Mouse (Mus musculus) lung, adult 2 months (tissue): ENCODE results near the gene Pdap1. TPM values are rescaled to one million over a fixed set of nuclear protein-coding genes. Genes with fewer than 3 reads are reported as not detected.

ENCODE experiments used
- DNase-seq: peaks from one replicate; pipeline ENCODE4 v3.0.0; 2022
- H3K4me1 ChIP-seq: fragments of 200-500 bp; 2 replicates; pipeline ENCODE4 v1.6.1; 2011; ENCODE audit warnings: low read length; ENCODE audit not compliant: control insufficient read depth, insufficient read depth
- H3K4me3 ChIP-seq: fragments of 200-500 bp; replicated peaks from 2 replicates; pipeline ENCODE3; 2011; ENCODE audit warnings: low read depth, mild to moderate bottlenecking, control low read depth, low read length; ENCODE audit errors: extremely low read depth
- CTCF ChIP-seq: fragments of 200-500 bp; IDR thresholded peaks from 2 replicates; pipeline ENCODE4 v1.5.1; 2011; ENCODE audit warnings: mild to moderate bottlenecking, low read length, control low read depth; ENCODE audit not compliant: insufficient read depth
- POLR2A ChIP-seq: fragments of 200-500 bp; IDR thresholded peaks from 2 replicates; pipeline ENCODE4 v1.6.1; 2011; ENCODE audit warnings: low read depth, mild to moderate bottlenecking, control low read depth, low read length, borderline replicate concordance; ENCODE audit errors: extremely low read depth
- WGBS: fragments of 180-500 bp; shearing (Covaris S2); methylation state at CpG from one replicate; pipeline ENCODE4 v1.1.7; 2018; 5-methylcytosine and 5-hydroxymethylcytosine counted together
- polyA plus RNA-seq: library from polyadenylated mRNA; depleted of rRNA; stranded (reverse); fragments of >200 nt; gene quantifications from 2 replicates; pipeline ENCODE4 v1.2.3, GENCODE M21; 2012; rRNA removed

Pdap1 gene
- 18.4 and 23.4 TPM in 2 replicates for polyA plus RNA-seq

- TF ChIP-seq POLR2A: peak; percentile 74; the same call in 1 of the 2 replicates
- no peak for TF ChIP-seq CTCF
- Histone ChIP-seq H3K4me1 (peaks cover 2% of the 10 kb centered on the region; the same call in 1 of the 2 replicates), H3K4me3 (peak within 1 kb of the TSS; percentile 97)
- under 1% methylated on average over 84 of the region's 84 CpGs for WGBS
- peak; percentile 97 for DNase-seq
Observed at GRCm38 (mm10) chr5:145139571-145140519, at the start of gene Pdap1, which contains the start of gene Bud31. Pdap1 (minus strand) TSS chr5:145140238. Bud31 (plus strand) TSS chr5:145140362.

- no peak overlapping the region for H3K4me3 ChIP-seq
- TF ChIP-seq CTCF: no peak
- no peak for TF ChIP-seq POLR2A
- DNase-seq: no peak
- WGBS: 88% methylated on average over 6 of the region's 6 CpGs
- peaks cover 12% of the 10 kb centered on the region for H3K4me1 ChIP-seq
Observed at GRCm38 (mm10) chr5:145189416-145189815, 49.4 kb upstream of the Pdap1 start.

- DNase-seq: no peak
- WGBS: 87% methylated on average over 2 of the region's 2 CpGs
- TF ChIP-seq POLR2A (no peak), CTCF (no peak)
- Histone ChIP-seq H3K4me1 (peaks cover 3% of the 10 kb centered on the region), H3K4me3 (no peak overlapping the region)
Observed at GRCm38 (mm10) chr5:145185244-145185643, 45.2 kb upstream of the Pdap1 start.

- 82% methylated on average over 18 of the region's 18 CpGs for WGBS
- no peaks in the 10 kb centered on the region for H3K4me1 ChIP-seq
- no peak for TF ChIP-seq POLR2A
- no peak for TF ChIP-seq CTCF
- no peak overlapping the region for H3K4me3 ChIP-seq
- DNase-seq: no peak
Observed at GRCm38 (mm10) chr5:145178461-145178980, 38.5 kb upstream of the Pdap1 start.

- Histone ChIP-seq H3K4me1 (peaks cover 3% of the 10 kb centered on the region; the same call in 1 of the 2 replicates), H3K4me3 (peak overlapping the region; percentile 91)
- 0% methylated on average over 27 of the region's 28 CpGs for WGBS
- no peak for DNase-seq
- TF ChIP-seq CTCF (no peak), POLR2A (no peak)
Observed at GRCm38 (mm10) chr5:145167306-145167661, 27.2 kb upstream of the Pdap1 start.

- DNase-seq: peak; percentile 96
- Histone ChIP-seq H3K4me3 (peak within 1 kb of the TSS; percentile 91), H3K4me1 (peaks cover 3% of the 10 kb centered on the region; the same call in 1 of the 2 replicates)
- 2% methylated on average over 51 of the region's 51 CpGs for WGBS
- peak; percentile 91; the same call in 1 of the 2 replicates for TF ChIP-seq POLR2A
- no peak for TF ChIP-seq CTCF
Observed at GRCm38 (mm10) chr5:145166536-145167305, 26.7 kb upstream of the Pdap1 start, which contains the start of the genes Ptcd1 and Cpsf4. Ptcd1 (minus strand) TSS chr5:145167108. Cpsf4 (plus strand) TSS chr5:145167213.

GRCm38 (mm10) chr5:145165184-145165583 is 25.1 kb upstream of the Pdap1 start:
- no peak for DNase-seq
- TF ChIP-seq POLR2A (no peak), CTCF (no peak)
- WGBS: 85% methylated on average over 15 of the region's 15 CpGs
- peaks cover 3% of the 10 kb centered on the region; the same call in 1 of the 2 replicates for H3K4me1 ChIP-seq
- no peak overlapping the region for H3K4me3 ChIP-seq

GRCm38 (mm10) chr5:145164710-145165109 is 24.7 kb upstream of the Pdap1 start:
- TF ChIP-seq POLR2A (no peak), CTCF (no peak)
- no peak for DNase-seq
- Histone ChIP-seq H3K4me3 (no peak overlapping the region), H3K4me1 (peaks cover 3% of the 10 kb centered on the region; the same call in 1 of the 2 replicates)
- 30% methylated on average over 3 of the region's 3 CpGs for WGBS

- no peak for DNase-seq
- WGBS: 95% methylated on average over 14 of the region's 14 CpGs
- Histone ChIP-seq H3K4me3 (no peak overlapping the region), H3K4me1 (peaks cover 3% of the 10 kb centered on the region; the same call in 1 of the 2 replicates)
- TF ChIP-seq CTCF (no peak), POLR2A (no peak)
Observed at GRCm38 (mm10) chr5:145161361-145161760, 21.3 kb upstream of the Pdap1 start.

- 93% methylated on average over 5 of the region's 5 CpGs for WGBS
Observed at GRCm38 (mm10) chr5:145152690-145153089, 12.7 kb upstream of the Pdap1 start.

More at GRCm38 (mm10) chr5:145152690-145153089, 12.7 kb upstream of the Pdap1 start:
- Histone ChIP-seq H3K4me1 (no peaks in the 10 kb centered on the region), H3K4me3 (no peak overlapping the region)
- DNase-seq: no peak
- TF ChIP-seq POLR2A (no peak), CTCF (no peak)
